Mouse (Mus musculus): ENCODE results near the gene Dhx35. TPM values are rescaled to one million over a fixed set of nuclear protein-coding genes. Genes with fewer than 3 reads are reported as not detected.

The Dhx35 gene
- total and polyA plus RNA-seq, 2 experiments, result 6.5 to 8.2 TPM

- no peak overlapping the region for H3K27ac ChIP-seq (replicated peaks; ENCODE audit: insufficient read depth, low read depth, low read length)
- H3K79me2 ChIP-seq (ENCODE audit: control insufficient read depth, insufficient read depth, low read length), result no peaks in the 10 kb centered on the region
- peaks cover 37% of the 10 kb centered on the region for H3K36me3 ChIP-seq (ENCODE audit: control insufficient read depth, insufficient read depth, low read length)
- WGBS, result 86% methylated on average over 2 of the region's 2 CpGs
- no peak for DNase-seq (ENCODE audit: extremely low read depth, low read depth, low spot score)
- no peaks in the 10 kb centered on the region for H3K4me1 ChIP-seq (ENCODE audit: control insufficient read depth, insufficient read depth, low read length)
- H3K27me3 ChIP-seq (ENCODE audit: control insufficient read depth, insufficient read depth, low read length), result no peaks in the 10 kb centered on the region
- TF ChIP-seq CTCF (IDR thresholded peaks at IDR 0.05; ENCODE audit: low read depth, low read length) (no peak), POLR2A (IDR thresholded peaks at IDR 0.05; ENCODE audit: extremely low read depth, insufficient read depth, low read length) (no peak)
- H3K9ac ChIP-seq (ENCODE audit: low read depth, low read length), result no peak overlapping the region
- H3K4me3 ChIP-seq (ENCODE audit: insufficient read depth, low read depth, low read length), result no peak overlapping the region
Measured at GRCm38 (mm10) chr2:158833645-158834044, 39.0 kb downstream of the Dhx35 start.

GRCm38 (mm10) chr2:158843287-158843686, 48.7 kb downstream of the Dhx35 start:
- DNase-seq (ENCODE audit: extremely low read depth, low read depth, low spot score), result no peak
- Histone ChIP-seq H3K9ac (ENCODE audit: low read depth, low read length) (no peak overlapping the region), H3K27ac (replicated peaks; ENCODE audit: insufficient read depth, low read depth, low read length) (no peak overlapping the region), H3K4me1 (ENCODE audit: control insufficient read depth, insufficient read depth, low read length) (no peaks in the 10 kb centered on the region), H3K27me3 (ENCODE audit: control insufficient read depth, insufficient read depth, low read length) (no peaks in the 10 kb centered on the region), H3K4me3 (ENCODE audit: insufficient read depth, low read depth, low read length) (no peak overlapping the region), H3K79me2 (ENCODE audit: control insufficient read depth, insufficient read depth, low read length) (no peaks in the 10 kb centered on the region), H3K36me3 (ENCODE audit: control insufficient read depth, insufficient read depth, low read length) (peaks cover 16% of the 10 kb centered on the region)
- 95% methylated on average over 5 of the region's 5 CpGs for WGBS
- no peak for TF ChIP-seq POLR2A (IDR thresholded peaks at IDR 0.05; ENCODE audit: extremely low read depth, insufficient read depth, low read length)
- TF ChIP-seq CTCF (IDR thresholded peaks at IDR 0.05; ENCODE audit: low read depth, low read length), result no peak

GRCm38 (mm10) chr2:158845031-158845430, 50.4 kb downstream of the Dhx35 start:
- TF ChIP-seq POLR2A (IDR thresholded peaks at IDR 0.05; ENCODE audit: extremely low read depth, insufficient read depth, low read length) (no peak), CTCF (IDR thresholded peaks at IDR 0.05; ENCODE audit: low read depth, low read length) (no peak)
- WGBS, result 89% methylated on average over 5 of the region's 5 CpGs

GRCm38 (mm10) chr2:158846208-158846607, 51.6 kb downstream of the Dhx35 start:
- H3K27me3 ChIP-seq (ENCODE audit: control insufficient read depth, insufficient read depth, low read length), result no peaks in the 10 kb centered on the region
- H3K79me2 ChIP-seq (ENCODE audit: control insufficient read depth, insufficient read depth, low read length), result no peaks in the 10 kb centered on the region
- 93% methylated on average over 2 of the region's 2 CpGs for WGBS
- H3K4me1 ChIP-seq (ENCODE audit: control insufficient read depth, insufficient read depth, low read length), result no peaks in the 10 kb centered on the region
- H3K9ac ChIP-seq (ENCODE audit: low read depth, low read length), result no peak overlapping the region
- H3K36me3 ChIP-seq (ENCODE audit: control insufficient read depth, insufficient read depth, low read length), result peaks cover 10% of the 10 kb centered on the region
- no peak overlapping the region for H3K27ac ChIP-seq (replicated peaks; ENCODE audit: insufficient read depth, low read depth, low read length)
- no peak for DNase-seq (ENCODE audit: extremely low read depth, low read depth, low spot score)
- H3K4me3 ChIP-seq (ENCODE audit: insufficient read depth, low read depth, low read length), result no peak overlapping the region
- TF ChIP-seq CTCF (IDR thresholded peaks at IDR 0.05; ENCODE audit: low read depth, low read length) (no peak), POLR2A (IDR thresholded peaks at IDR 0.05; ENCODE audit: extremely low read depth, insufficient read depth, low read length) (no peak)

More at GRCm38 (mm10) chr2:158845031-158845430, 50.4 kb downstream of the Dhx35 start:
- DNase-seq (ENCODE audit: extremely low read depth, low read depth, low spot score), result no peak
- no peak overlapping the region for H3K27ac ChIP-seq (replicated peaks; ENCODE audit: insufficient read depth, low read depth, low read length)
- no peak overlapping the region for H3K4me3 ChIP-seq (ENCODE audit: insufficient read depth, low read depth, low read length)
- H3K36me3 ChIP-seq (ENCODE audit: control insufficient read depth, insufficient read depth, low read length), result peaks cover 14% of the 10 kb centered on the region
- no peaks in the 10 kb centered on the region for H3K4me1 ChIP-seq (ENCODE audit: control insufficient read depth, insufficient read depth, low read length)
- no peak overlapping the region for H3K9ac ChIP-seq (ENCODE audit: low read depth, low read length)
- no peaks in the 10 kb centered on the region for H3K79me2 ChIP-seq (ENCODE audit: control insufficient read depth, insufficient read depth, low read length)
- no peaks in the 10 kb centered on the region for H3K27me3 ChIP-seq (ENCODE audit: control insufficient read depth, insufficient read depth, low read length)

GRCm38 (mm10) chr2:158847991-158848390, 53.4 kb downstream of the Dhx35 start:
- no peaks in the 10 kb centered on the region for H3K27me3 ChIP-seq (ENCODE audit: control insufficient read depth, insufficient read depth, low read length)
- no peak overlapping the region for H3K4me3 ChIP-seq (ENCODE audit: insufficient read depth, low read depth, low read length)
- no peaks in the 10 kb centered on the region for H3K4me1 ChIP-seq (ENCODE audit: control insufficient read depth, insufficient read depth, low read length)
- H3K27ac ChIP-seq (replicated peaks; ENCODE audit: insufficient read depth, low read depth, low read length), result no peak overlapping the region
- H3K36me3 ChIP-seq (ENCODE audit: control insufficient read depth, insufficient read depth, low read length), result peaks cover 10% of the 10 kb centered on the region
- no peak overlapping the region for H3K9ac ChIP-seq (ENCODE audit: low read depth, low read length)
- WGBS, result 87% methylated on average over 3 of the region's 3 CpGs
- no peak for DNase-seq (ENCODE audit: extremely low read depth, low read depth, low spot score)
- no peaks in the 10 kb centered on the region for H3K79me2 ChIP-seq (ENCODE audit: control insufficient read depth, insufficient read depth, low read length)
- TF ChIP-seq POLR2A (IDR thresholded peaks at IDR 0.05; ENCODE audit: extremely low read depth, insufficient read depth, low read length) (no peak), CTCF (IDR thresholded peaks at IDR 0.05; ENCODE audit: low read depth, low read length) (no peak)

- H3K27ac ChIP-seq (replicated peaks; ENCODE audit: insufficient read depth, low read depth, low read length), result no peak overlapping the region
- no peaks in the 10 kb centered on the region for H3K4me1 ChIP-seq (ENCODE audit: control insufficient read depth, insufficient read depth, low read length)
- TF ChIP-seq CTCF (IDR thresholded peaks at IDR 0.05; ENCODE audit: low read depth, low read length) (no peak), POLR2A (IDR thresholded peaks at IDR 0.05; ENCODE audit: extremely low read depth, insufficient read depth, low read length) (no peak)
- WGBS, result 81% methylated on average over 9 of the region's 9 CpGs
- no peak for DNase-seq (ENCODE audit: extremely low read depth, low read depth, low spot score)
- H3K36me3 ChIP-seq (ENCODE audit: control insufficient read depth, insufficient read depth, low read length), result peaks cover 8% of the 10 kb centered on the region; the same call in 1 of the 2 replicates
- no peak overlapping the region for H3K4me3 ChIP-seq (ENCODE audit: insufficient read depth, low read depth, low read length)
- H3K9ac ChIP-seq (ENCODE audit: low read depth, low read length), result no peak overlapping the region
- H3K79me2 ChIP-seq (ENCODE audit: control insufficient read depth, insufficient read depth, low read length), result no peaks in the 10 kb centered on the region
- no peaks in the 10 kb centered on the region for H3K27me3 ChIP-seq (ENCODE audit: control insufficient read depth, insufficient read depth, low read length)
Measured at GRCm38 (mm10) chr2:158849416-158849815, 54.8 kb downstream of the Dhx35 start.

Data from liver, adult 2 months (tissue).